Mouse (Mus musculus) CH12.LX (cell line): ENCODE results near the gene Gm20458.

Experiments
- BHLHE40 ChIP-seq: IDR thresholded peaks from 2 replicates; pipeline ENCODE4 v1.6.1; 2011; ENCODE audit warnings: mild to moderate bottlenecking, low read depth, low read length, improper control_type of control experiment
- CTCF ChIP-seq, 2 experiments: IDR thresholded peaks in 1 of 2; conservative IDR thresholded peaks in 1 of 2; 2 replicates each; pipeline ENCODE4 v1.5.1; 2011 to 2012; ENCODE audit warnings: low read depth in 2 of 2, low read length in 2 of 2, improper control_type of control experiment in 1 of 2, inconsistent platforms in 1 of 2, mild to moderate bottlenecking in 1 of 2, moderate library complexity in 1 of 2
- EP300 ChIP-seq: IDR thresholded peaks from 2 replicates; pipeline ENCODE4 v1.6.1; 2011; ENCODE audit warnings: low read length, improper control_type of control experiment
- MEF2A ChIP-seq: IDR thresholded peaks from 2 replicates; pipeline ENCODE4 v1.6.1; 2014; ENCODE audit warnings: low read depth, mild to moderate bottlenecking, inconsistent platforms, low read length, improper control_type of control experiment, borderline replicate concordance
- POLR2A ChIP-seq: IDR thresholded peaks from 2 replicates; pipeline ENCODE4 v1.6.1; 2011; ENCODE audit warnings: low read depth, mild to moderate bottlenecking, improper control_type of control experiment, low read length
- USF1 ChIP-seq: IDR thresholded peaks from 2 replicates; pipeline ENCODE4 v1.6.1; 2014; ENCODE audit warnings: low read depth, mild to moderate bottlenecking, inconsistent platforms, low read length, improper control_type of control experiment
- ZC3H11A ChIP-seq: IDR thresholded peaks from 2 replicates; pipeline ENCODE4 v1.6.1; 2012; ENCODE audit warnings: low read depth, mild to moderate bottlenecking, inconsistent platforms, low read length, improper control_type of control experiment

- no peak for TF ChIP-seq USF1
- no peak for TF ChIP-seq POLR2A
- TF ChIP-seq ZC3H11A, result peak; percentile 40; the same call in 1 of the 2 replicates
- no peak for TF ChIP-seq MEF2A
- peak; percentile 62 to 96 for TF ChIP-seq CTCF (conservative IDR thresholded peaks at IDR 0.05 in 1 of 2, IDR thresholded peaks at IDR 0.05 in 1 of 2; ENCODE audit: low read depth in 2 of 2, low read length in 2 of 2)
- TF ChIP-seq BHLHE40, result no peak
- peak; percentile 41 for TF ChIP-seq EP300
Observed at GRCm38 (mm10) chr2:164520782-164521181, 60.0 kb downstream of the Gm20458 start.
